Mouse (Mus musculus) spleen, adult 2 months (tissue): ENCODE results near the gene Aurka.

ENCODE experiments used
- CTCF ChIP-seq: fragments of 200-500 bp; IDR thresholded peaks from 2 replicates; pipeline ENCODE4 v1.5.1; 2011; ENCODE audit warnings: mild to moderate bottlenecking, inconsistent platforms; ENCODE audit not compliant: insufficient read depth, insufficient read length, insufficient replicate concordance; ENCODE audit errors: extremely low read depth
- POLR2A ChIP-seq: fragments of 200-500 bp; IDR thresholded peaks from 2 replicates; pipeline ENCODE4 v1.6.1; 2011; ENCODE audit warnings: low read depth, low read length, inconsistent platforms

GRCm38 (mm10) chr2:172348297-172348950, 21.9 kb downstream of the Aurka start:
- TF ChIP-seq CTCF (no peak), POLR2A (no peak)
